Mouse (Mus musculus) CH12.LX (cell line): ENCODE data around the gene Dpp6. TPM values are rescaled to one million over a fixed set of nuclear protein-coding genes. Genes with fewer than 3 reads are reported as not detected.

Experiments used
- DNase-seq: peaks from one replicate; pipeline ENCODE4 v3.0.0-alpha.2; 2013; ENCODE audit errors: extremely low read depth
- H3K27ac ChIP-seq: 2 replicates; pipeline ENCODE4 v1.5.1; 2012; ENCODE audit warnings: low read depth, mild to moderate bottlenecking, control low read depth, moderate library complexity; ENCODE audit not compliant: insufficient read depth
- H3K27me3 ChIP-seq: replicated peaks from 2 replicates; pipeline ENCODE3; 2012; ENCODE audit warnings: inconsistent platforms
- H3K36me3 ChIP-seq, 2 experiments: replicated peaks in 1 of 2; 2 replicates each; pipeline versions ENCODE3 to v1.6.1; 2012; ENCODE audit warnings: inconsistent platforms in 1 of 2, low read length in 1 of 2, mild to moderate bottlenecking in 1 of 2, mixed read lengths in 1 of 2, moderate library complexity in 1 of 2; ENCODE audit not compliant: control insufficient read depth in 1 of 2, insufficient read depth in 1 of 2
- H3K4me1 ChIP-seq, 2 experiments: 2 replicates each; pipeline ENCODE4 v1.6.1; 2012; ENCODE audit warnings: inconsistent platforms in 1 of 2, moderate library complexity in 1 of 2; ENCODE audit not compliant: insufficient read depth in 2 of 2, control insufficient read depth in 1 of 2
- H3K4me2 ChIP-seq: 2 replicates; pipeline ENCODE4 v1.6.1; 2012; ENCODE audit warnings: low read depth, mild to moderate bottlenecking, control low read depth; ENCODE audit not compliant: poor library complexity, insufficient read depth, severe bottlenecking
- H3K4me3 ChIP-seq, 3 experiments: fragments of 150-350 bp in 1 of 3; sonication (generic) in 1 of 3; replicated peaks in 1 of 3; 2 replicates each; pipeline versions ENCODE3 to v1.5.1; 2011 to 2012; ENCODE audit warnings: low read depth in 2 of 3, low read length in 2 of 3, mild to moderate bottlenecking in 2 of 3, moderate library complexity in 2 of 3, control low read depth in 1 of 3, improper control_type of control experiment in 1 of 3, inconsistent platforms in 1 of 3, mixed read lengths in 1 of 3; ENCODE audit not compliant: poor library complexity in 1 of 3
- H3K79me2 ChIP-seq: replicated peaks from 2 replicates; pipeline ENCODE4 v1.6.1; 2012; ENCODE audit warnings: mild to moderate bottlenecking, moderate library complexity; ENCODE audit not compliant: control insufficient read depth, poor library complexity, insufficient read depth, severe bottlenecking; ENCODE audit errors: extremely low read depth
- H3K9ac ChIP-seq: 2 replicates; pipeline ENCODE4 v1.6.1; 2012; ENCODE audit warnings: low read depth, mild to moderate bottlenecking, control low read depth, moderate library complexity; ENCODE audit not compliant: insufficient read depth
- H3K9me3 ChIP-seq: replicated peaks from 2 replicates; pipeline ENCODE3; 2012; ENCODE audit warnings: low read length, inconsistent platforms, mixed read lengths
- BHLHE40 ChIP-seq: IDR thresholded peaks from 2 replicates; pipeline ENCODE4 v1.6.1; 2011; ENCODE audit warnings: mild to moderate bottlenecking, low read depth, low read length, improper control_type of control experiment
- CTCF ChIP-seq, 2 experiments: IDR thresholded peaks in 1 of 2; conservative IDR thresholded peaks in 1 of 2; 2 replicates each; pipeline ENCODE4 v1.5.1; 2011 to 2012; ENCODE audit warnings: low read depth in 2 of 2, low read length in 2 of 2, improper control_type of control experiment in 1 of 2, inconsistent platforms in 1 of 2, mild to moderate bottlenecking in 1 of 2, moderate library complexity in 1 of 2
- ELF1 ChIP-seq: IDR thresholded peaks from 2 replicates; pipeline ENCODE4 v1.6.1; 2014; ENCODE audit warnings: low read depth, mild to moderate bottlenecking, inconsistent platforms, low read length, improper control_type of control experiment
- EP300 ChIP-seq: IDR thresholded peaks from 2 replicates; pipeline ENCODE4 v1.6.1; 2011; ENCODE audit warnings: low read length, improper control_type of control experiment
- ETS1 ChIP-seq: conservative IDR thresholded peaks from 2 replicates; pipeline ENCODE4 v1.6.1; 2012; ENCODE audit warnings: low read depth, mild to moderate bottlenecking, inconsistent platforms, low read length, improper control_type of control experiment, moderate library complexity
- GABPA ChIP-seq: IDR thresholded peaks from 2 replicates; pipeline ENCODE4 v1.6.1; 2012; ENCODE audit warnings: low read depth, low read length, improper control_type of control experiment, inconsistent platforms; ENCODE audit not compliant: insufficient replicate concordance
- HCFC1 ChIP-seq: IDR thresholded peaks from 2 replicates; pipeline ENCODE4 v1.6.1; 2012; ENCODE audit warnings: low read depth, mild to moderate bottlenecking, inconsistent platforms, low read length, improper control_type of control experiment
- JUN ChIP-seq: IDR thresholded peaks from 2 replicates; pipeline ENCODE4 v1.6.1; 2011; ENCODE audit warnings: low read depth, mild to moderate bottlenecking, low read length, improper control_type of control experiment, moderate library complexity; ENCODE audit not compliant: insufficient read depth
- MAFK ChIP-seq: IDR thresholded peaks from 2 replicates; pipeline ENCODE4 v1.6.1; 2011; ENCODE audit warnings: low read length, improper control_type of control experiment; ENCODE audit not compliant: insufficient replicate concordance
- MAX ChIP-seq: IDR thresholded peaks from 2 replicates; pipeline ENCODE4 v1.6.1; 2011; ENCODE audit warnings: low read length, improper control_type of control experiment
- MXI1 ChIP-seq: IDR thresholded peaks from 2 replicates; pipeline ENCODE4 v1.6.1; 2011; ENCODE audit warnings: mild to moderate bottlenecking, low read depth, low read length, improper control_type of control experiment
- MYC ChIP-seq: IDR thresholded peaks from 2 replicates; pipeline ENCODE4 v1.6.1; 2011; ENCODE audit warnings: low read depth, mild to moderate bottlenecking, improper control_type of control experiment, low read length
- POLR2A ChIP-seq: IDR thresholded peaks from 2 replicates; pipeline ENCODE4 v1.6.1; 2011; ENCODE audit warnings: low read depth, mild to moderate bottlenecking, improper control_type of control experiment, low read length
- RAD21 ChIP-seq: IDR thresholded peaks from 2 replicates; pipeline ENCODE4 v1.6.1; 2011; ENCODE audit warnings: low read depth, mild to moderate bottlenecking, low read length, improper control_type of control experiment, moderate library complexity
- RCOR1 ChIP-seq: conservative IDR thresholded peaks from 2 replicates; pipeline ENCODE4 v1.6.1; 2012; ENCODE audit warnings: low read depth, mild to moderate bottlenecking, inconsistent platforms, low read length, improper control_type of control experiment
- SIN3A ChIP-seq: IDR thresholded peaks from 2 replicates; pipeline ENCODE4 v1.6.1; 2012; ENCODE audit warnings: low read length, improper control_type of control experiment, inconsistent platforms
- SMC3 ChIP-seq: IDR thresholded peaks from 2 replicates; pipeline ENCODE4 v1.6.1; 2011; ENCODE audit warnings: low read depth, low read length, improper control_type of control experiment
- TBP ChIP-seq: conservative IDR thresholded peaks from 2 replicates; pipeline ENCODE4 v1.6.1; 2011; ENCODE audit warnings: low read depth, low read length, improper control_type of control experiment
- USF1 ChIP-seq: IDR thresholded peaks from 2 replicates; pipeline ENCODE4 v1.6.1; 2014; ENCODE audit warnings: low read depth, mild to moderate bottlenecking, inconsistent platforms, low read length, improper control_type of control experiment
- USF2 ChIP-seq: conservative IDR thresholded peaks from 2 replicates; pipeline ENCODE4 v1.6.1; 2011; ENCODE audit warnings: low read depth, low read length, improper control_type of control experiment
- ZC3H11A ChIP-seq: IDR thresholded peaks from 2 replicates; pipeline ENCODE4 v1.6.1; 2012; ENCODE audit warnings: low read depth, mild to moderate bottlenecking, inconsistent platforms, low read length, improper control_type of control experiment
- ZKSCAN1 ChIP-seq: IDR thresholded peaks from 2 replicates; pipeline ENCODE4 v1.6.1; 2012; ENCODE audit warnings: low read depth, inconsistent platforms, low read length, improper control_type of control experiment, borderline replicate concordance
- ZMIZ1 ChIP-seq: IDR thresholded peaks from 2 replicates; pipeline ENCODE4 v1.6.1; 2012; ENCODE audit warnings: low read depth, mild to moderate bottlenecking, inconsistent platforms, low read length, improper control_type of control experiment
- ZNF384 ChIP-seq: IDR thresholded peaks from 2 replicates; pipeline ENCODE4 v1.6.1; 2012; ENCODE audit warnings: low read depth, low read length, improper control_type of control experiment, inconsistent platforms
- dilution Hi-C: fragments of 300-500 bp; cut with MboI; formaldehyde crosslinking; loops from 2 replicates; pipeline ENCODE4 v1.14.3; 2020; ENCODE audit warnings: low sequenced_read_pairs; ENCODE audit not compliant: extremely low pct_unique_long_range_greater_than_20kb, extremely low pct_ligation_motif_present
- in situ Hi-C: fragments of 300-500 bp; cut with MboI; formaldehyde crosslinking; loops from 3 replicates; pipeline ENCODE4 v1.14.3; 2019; ENCODE audit warnings: low sequenced_read_pairs, low pct_ligation_motif_present, low pct_unique_long_range_greater_than_20kb, mixed read lengths
- polyA plus RNA-seq: library from polyadenylated mRNA; unstranded; fragments of >175 nt; gene quantifications from 2 replicates; pipeline ENCODE4 v1.2.1, GENCODE M21; 2012; ENCODE audit warnings: low read depth; ENCODE audit not compliant: insufficient read length
- total RNA-seq, 2 experiments: library from RNA; depleted of rRNA; stranded (reverse); fragments of 300-350 nt in 1 of 2; fragments of >200 nt in 1 of 2; gene quantifications; 2 replicates each; pipeline ENCODE4 v1.2.3; 2012 to 2014

Dpp6 gene
- total and polyA plus RNA-seq, 3 experiments: not detected

DNA sequence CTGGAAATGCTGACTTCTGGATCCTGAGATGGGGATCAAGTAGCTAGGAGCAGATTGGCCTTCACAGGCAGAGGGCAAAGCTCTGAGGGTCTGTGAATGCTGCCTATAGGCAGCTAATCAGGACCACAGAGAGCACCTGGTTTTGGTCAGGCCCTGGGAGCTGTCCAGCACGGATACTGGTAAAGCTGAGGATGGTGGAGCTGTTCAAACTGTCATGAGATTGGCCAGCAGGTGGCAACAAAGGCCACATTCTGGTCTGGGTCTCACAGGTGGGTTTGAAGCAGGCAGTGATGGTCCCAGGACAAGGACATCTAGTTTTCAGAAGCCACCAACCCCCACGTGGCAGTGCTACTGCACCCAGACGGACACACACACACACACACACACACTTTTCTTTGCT is 920.2 kb downstream of the Dpp6 start:
- in situ Hi-C loops (no loop called here), dilution Hi-C loops (no loop called here)
- Histone ChIP-seq H3K9me3 (peaks cover 6% of the 10 kb centered on the region), H3K4me2 (no peak overlapping the region), H3K36me3 (peaks cover 17 to 29% of the 10 kb centered on the region in 2 experiments), H3K27ac (no peak overlapping the region), H3K4me3 (no peak overlapping the region), H3K4me1 (no peaks in the 10 kb centered on the region), H3K79me2 (no peaks in the 10 kb centered on the region), H3K9ac (no peak overlapping the region), H3K27me3 (peaks cover 1% of the 10 kb centered on the region)
- peak; percentile 30; the same call in 1 of the 2 replicates for TF ChIP-seq SMC3
- TF ChIP-seq MXI1: peak; percentile 83
- no peak for TF ChIP-seq MYC
- peak; percentile 46 for TF ChIP-seq RAD21
- TF ChIP-seq CTCF (conservative IDR thresholded peaks at IDR 0.05 in 1 of 2, IDR thresholded peaks at IDR 0.05 in 1 of 2; ENCODE audit: low read depth in 2 of 2, low read length in 2 of 2): peak in 1 of 2 experiments; percentile 65; a peak in 2 of 4 replicates
- no peak for TF ChIP-seq EP300
- peak; percentile 95 for TF ChIP-seq SIN3A
- peak; percentile 51 for DNase-seq

DNA sequence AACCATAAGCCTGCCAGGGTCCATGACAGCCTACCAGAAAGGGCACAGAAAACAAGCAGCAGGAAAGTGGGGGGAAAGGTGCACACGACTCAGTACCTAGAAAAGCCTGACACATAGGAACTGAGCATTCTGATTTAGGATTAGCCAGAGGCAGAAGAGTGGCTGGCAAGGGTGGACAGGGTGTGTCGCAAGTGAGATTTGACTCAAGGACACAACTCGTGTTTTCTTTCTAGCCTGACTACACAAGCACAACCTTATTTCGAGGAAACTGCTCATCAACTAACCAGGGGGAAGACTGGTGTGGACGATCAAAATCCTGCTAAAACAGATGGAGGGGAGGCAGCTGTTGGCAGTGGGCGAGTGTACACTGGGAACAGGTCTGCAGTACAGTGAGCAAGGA is 922.2 kb downstream of the Dpp6 start:
- Histone ChIP-seq H3K9me3 (peaks cover 4% of the 10 kb centered on the region), H3K27ac (no peak overlapping the region), H3K4me1 (no peaks in the 10 kb centered on the region), H3K9ac (no peak overlapping the region), H3K27me3 (no peaks in the 10 kb centered on the region), H3K79me2 (no peaks in the 10 kb centered on the region), H3K4me2 (no peak overlapping the region), H3K4me3 (no peak overlapping the region), H3K36me3 (peaks cover 34 to 48% of the 10 kb centered on the region in 2 experiments)
- no peak for TF ChIP-seq BHLHE40
- no peak for TF ChIP-seq MAFK
- TF ChIP-seq ZMIZ1: no peak
- no peak for TF ChIP-seq GABPA
- no peak for TF ChIP-seq ETS1
- no peak for TF ChIP-seq USF2
- TF ChIP-seq POLR2A: no peak
- no peak for TF ChIP-seq SIN3A
- TF ChIP-seq HCFC1: no peak
- TF ChIP-seq ZKSCAN1: no peak
- no peak for TF ChIP-seq JUN
- no peak for TF ChIP-seq ZC3H11A
- TF ChIP-seq TBP: no peak
- TF ChIP-seq MAX: no peak
- TF ChIP-seq RCOR1: no peak
- TF ChIP-seq USF1: no peak
- TF ChIP-seq ZNF384: no peak
- TF ChIP-seq MYC: no peak
- no peak for TF ChIP-seq ELF1
- in situ Hi-C loops: no loop called here
- DNase-seq: no peak
- dilution Hi-C loops: no loop called here
